Mouse (Mus musculus): Measurements from ENCODE around the gene Ddx49.

The Ddx49 gene

DNA sequence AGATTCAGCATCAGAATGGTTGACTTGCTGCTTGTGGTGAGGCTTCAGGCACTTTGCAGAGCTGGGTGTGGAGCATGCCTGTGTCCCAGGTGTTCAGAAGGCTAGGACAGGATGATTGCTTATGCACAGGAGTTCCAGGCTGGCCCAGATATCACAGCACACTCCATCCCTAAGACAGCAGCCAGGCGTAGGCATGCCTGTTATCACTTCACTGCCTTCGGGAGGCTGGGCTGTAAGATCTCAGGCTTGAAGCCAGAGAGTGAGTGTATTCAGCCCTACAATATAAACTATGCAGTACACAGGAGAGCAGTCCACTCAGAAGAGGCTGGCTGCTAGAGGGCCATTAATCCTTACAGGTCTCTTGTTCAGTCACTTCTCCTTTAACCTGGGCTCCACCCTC, 43.2 kb downstream of the Ddx49 start:
- DNase-seq = no peak

GRCm38 (mm10) chr8:70258600-70258999, 43.7 kb downstream of the Ddx49 start:
- no peak for DNase-seq

DNA sequence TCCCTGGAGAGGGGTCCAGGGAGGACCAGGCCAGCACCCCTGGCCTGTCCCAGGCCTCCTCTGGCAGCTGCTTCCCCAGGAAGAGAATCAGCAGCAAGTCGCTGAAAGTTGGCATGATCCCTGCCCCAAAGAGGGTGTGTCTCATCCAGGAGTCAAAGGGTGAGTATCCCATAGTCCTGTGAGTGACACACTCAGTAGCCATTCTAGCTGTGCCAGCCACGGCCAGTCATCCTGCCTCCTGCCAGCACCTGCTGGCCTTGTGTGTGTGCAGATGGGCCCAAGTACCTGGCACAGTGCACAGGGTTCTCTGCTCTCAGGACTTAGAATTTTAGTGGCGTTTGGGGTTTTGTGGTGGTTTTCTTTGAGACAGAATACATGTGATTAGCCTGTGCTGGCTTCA, 44.8 kb downstream of the Ddx49 start:
- no peak for DNase-seq

DNA sequence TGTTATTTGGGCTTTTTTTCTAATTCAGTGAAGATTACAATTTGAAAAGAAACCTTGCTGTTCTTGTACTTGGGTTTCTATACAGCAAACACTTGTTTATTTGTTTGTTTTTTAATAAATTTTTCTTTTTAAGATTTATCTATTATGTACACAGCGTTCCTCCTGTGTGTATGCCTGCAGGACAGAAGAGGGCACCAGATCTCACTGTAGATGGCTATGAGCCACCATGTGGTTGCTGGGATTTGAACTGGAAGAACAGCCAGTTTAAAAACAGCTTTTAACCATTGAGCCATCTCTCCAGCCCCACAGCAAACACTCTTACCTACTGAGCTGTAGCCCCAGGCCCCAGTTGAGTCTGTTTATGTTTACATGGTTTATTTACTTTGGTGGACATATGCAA, 47.7 kb downstream of the Ddx49 start:
- no peak for DNase-seq

- no peak for DNase-seq
Measured at GRCm38 (mm10) chr8:70247841-70248240, 54.4 kb downstream of the Ddx49 start.

DNA sequence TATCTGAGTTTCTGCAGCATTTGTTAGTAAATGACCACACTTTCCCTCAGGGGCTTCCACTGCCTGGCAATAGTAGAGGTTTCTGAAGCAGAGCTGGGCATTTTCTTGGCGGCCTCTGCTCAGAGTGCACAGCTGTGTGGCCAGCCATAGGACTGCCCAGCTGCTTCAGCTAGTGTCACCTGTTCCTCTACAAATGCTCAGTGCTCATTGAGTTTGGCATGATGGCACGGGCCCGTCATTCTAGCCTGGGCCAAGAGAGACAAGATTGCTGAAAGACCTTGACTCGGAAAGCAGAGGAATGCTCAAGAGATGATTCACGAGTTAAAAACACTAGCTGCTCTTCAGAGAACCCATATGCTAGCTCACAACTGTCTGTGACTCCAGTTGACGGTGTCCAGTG, 55.7 kb downstream of the Ddx49 start:
- no peak for DNase-seq

Data from kidney, postnatal 36 days (tissue).